Mouse (Mus musculus): Measurements from ENCODE around the gene Atp6v1g1. TPM values are rescaled to one million over a fixed set of nuclear protein-coding genes. Genes with fewer than 3 reads are reported as not detected.
A peak's percentile ranks its signal among the peaks of the same experiment; 100 is the strongest.

Gene Atp6v1g1
- polyA plus RNA-seq (2012; rRNA removed), result 148 and 154 TPM in 2 replicates

DNA sequence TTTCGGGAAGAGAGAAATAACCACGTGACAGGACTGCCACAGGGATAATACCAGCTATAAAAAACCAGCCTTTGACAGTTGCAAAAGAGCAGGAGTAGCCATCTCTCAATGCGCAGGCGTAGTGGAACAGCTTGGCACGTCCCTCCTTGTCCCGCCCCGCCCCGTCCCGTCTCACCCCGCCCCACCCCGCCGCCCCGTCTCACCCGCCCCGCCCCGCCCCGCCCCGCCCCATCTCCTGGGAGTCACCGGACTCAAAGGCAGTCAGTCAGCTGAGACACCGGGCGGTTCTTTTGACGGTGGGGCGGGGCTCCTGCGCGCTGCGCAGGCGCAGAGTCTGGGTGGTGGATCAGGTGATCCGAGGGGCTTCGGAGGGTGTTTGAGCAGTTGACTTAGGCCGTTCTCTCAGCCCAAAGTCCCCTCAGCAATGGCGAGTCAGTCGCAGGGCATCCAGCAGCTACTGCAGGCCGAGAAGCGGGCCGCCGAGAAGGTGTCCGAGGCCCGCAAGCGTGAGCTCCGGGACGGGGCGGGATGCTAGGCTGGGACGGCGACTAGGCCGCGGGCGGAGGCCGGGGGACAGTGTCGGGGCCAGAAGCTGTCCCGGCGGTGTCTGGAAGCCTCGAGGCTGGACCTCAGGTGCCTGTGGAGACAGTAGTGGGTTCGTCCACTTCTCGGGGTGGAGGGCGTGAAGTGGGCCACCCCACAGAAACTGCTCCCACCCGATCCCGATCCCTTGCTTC is at the start of gene Atp6v1g1:
Atp6v1g1 (plus strand) TSS at position 279 of the 737 bp plus-strand sequence.
- peak; percentile 94 to 96 for DNase-seq
- WGBS, result 1% methylated on average over 57 of the region's 57 CpGs
- Histone ChIP-seq H3K4me3 (replicated peaks; ENCODE audit: insufficient read depth, low read depth, low read length) (peak within 1 kb of the TSS; percentile 87), H3K27ac (ENCODE audit: insufficient read depth, low read length) (peak within 1 kb of the TSS; percentile 63), H3K4me1 (ENCODE audit: control insufficient read depth, insufficient read depth, low read length) (peaks cover 12% of the 10 kb centered on the region), H3K27me3 (ENCODE audit: control insufficient read depth, insufficient read depth, low read length) (no peaks in the 10 kb centered on the region)
- TF ChIP-seq POLR2A (IDR thresholded peaks at IDR 0.05; ENCODE audit: borderline replicate concordance, insufficient read depth, low read length) (peak; percentile 75; the same call in 1 of the 2 replicates), CTCF (IDR thresholded peaks at IDR 0.05; ENCODE audit: borderline replicate concordance, insufficient read depth, low read depth, low read length) (no peak)

DNA sequence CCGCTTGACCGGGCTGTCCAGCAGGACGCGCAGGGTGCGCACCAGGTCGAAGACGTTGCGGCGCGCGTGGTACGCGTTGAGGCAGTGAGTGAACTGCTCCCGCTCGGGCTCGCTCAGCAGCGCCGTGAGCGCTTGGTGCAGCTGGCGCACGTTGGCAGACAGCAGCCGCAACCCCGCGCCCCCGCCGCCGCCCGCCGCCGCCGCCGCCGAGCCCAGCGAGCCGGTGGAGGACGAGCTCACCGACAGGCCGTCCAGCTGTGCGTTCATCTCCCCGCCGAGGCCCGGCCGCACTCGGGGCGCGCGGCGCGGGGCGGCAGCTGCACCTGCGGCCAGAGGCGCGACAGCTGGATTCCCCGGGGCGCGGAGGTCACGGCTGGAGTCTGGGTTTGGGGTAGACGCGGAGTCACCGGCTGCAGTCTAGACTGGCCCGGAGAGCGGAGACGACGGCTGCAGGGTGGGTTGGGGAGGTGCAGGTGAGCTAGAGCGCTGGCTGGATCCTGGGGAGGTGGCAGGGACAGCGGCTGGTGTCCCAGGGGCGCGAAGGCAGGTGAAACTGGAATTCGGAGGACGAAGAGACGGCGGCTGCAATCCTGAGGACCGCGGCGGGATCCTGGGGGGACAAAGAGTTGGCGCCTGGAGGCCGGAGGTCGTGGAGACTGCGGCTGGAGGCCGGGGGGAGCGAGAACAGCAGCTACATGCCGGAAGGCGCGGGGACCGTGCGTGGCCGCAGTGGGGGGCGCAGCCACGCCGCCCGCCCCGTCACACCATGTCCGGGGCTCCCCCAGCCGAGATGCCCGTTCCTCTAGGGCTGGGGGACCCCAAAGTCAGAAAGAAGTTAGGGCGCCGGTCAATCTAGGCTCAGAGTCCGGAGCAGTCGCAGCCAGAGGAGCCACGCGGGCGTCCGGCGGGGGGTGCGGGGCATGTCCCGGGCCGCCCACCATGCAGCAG is 49.3 kb upstream of the Atp6v1g1 start:
- Histone ChIP-seq H3K27ac (ENCODE audit: insufficient read depth, low read length) (no peak overlapping the region), H3K4me3 (replicated peaks; ENCODE audit: insufficient read depth, low read depth, low read length) (peak overlapping the region; percentile 41), H3K4me1 (ENCODE audit: control insufficient read depth, insufficient read depth, low read length) (no peaks in the 10 kb centered on the region), H3K27me3 (ENCODE audit: control insufficient read depth, insufficient read depth, low read length) (peaks cover 12% of the 10 kb centered on the region; the same call in 1 of the 2 replicates)
- TF ChIP-seq POLR2A (IDR thresholded peaks at IDR 0.05; ENCODE audit: borderline replicate concordance, insufficient read depth, low read length) (no peak), CTCF (IDR thresholded peaks at IDR 0.05; ENCODE audit: borderline replicate concordance, insufficient read depth, low read depth, low read length) (no peak)
- DNase-seq, result peak in 1 of 2 experiments; percentile 19
- 1% methylated on average over 102 of the region's 107 CpGs for WGBS

DNA sequence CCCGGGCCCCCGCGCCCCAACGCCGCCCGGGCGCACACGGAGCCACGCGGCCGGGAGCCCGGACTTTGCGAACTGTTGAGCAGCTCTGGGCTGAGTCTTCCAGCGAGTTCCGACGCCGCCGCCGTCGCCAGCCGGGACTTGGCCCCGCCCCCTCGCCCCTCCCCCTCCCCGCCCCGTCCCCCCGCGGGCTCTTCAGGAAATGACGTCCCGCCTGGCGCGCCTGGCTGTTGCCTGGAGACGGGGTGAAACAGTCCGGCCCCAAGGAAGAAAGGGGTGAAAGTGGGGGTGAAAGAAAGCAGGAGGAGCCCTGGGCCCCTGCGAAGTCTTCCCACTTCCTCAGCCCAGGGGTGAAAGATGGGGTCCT is 48.7 kb upstream of the Atp6v1g1 start, which contains the start of gene Whrn:
Whrn (minus strand) TSS at position 77 of the 364 bp plus-strand sequence.
- H3K4me3 ChIP-seq (replicated peaks; ENCODE audit: insufficient read depth, low read depth, low read length), result peak within 1 kb of the TSS; percentile 47
- 3% methylated on average over 19 of the region's 34 CpGs for WGBS
- peaks cover 12% of the 10 kb centered on the region; the same call in 1 of the 2 replicates for H3K27me3 ChIP-seq (ENCODE audit: control insufficient read depth, insufficient read depth, low read length)
- H3K4me1 ChIP-seq (ENCODE audit: control insufficient read depth, insufficient read depth, low read length), result no peaks in the 10 kb centered on the region
- TF ChIP-seq CTCF (IDR thresholded peaks at IDR 0.05; ENCODE audit: borderline replicate concordance, insufficient read depth, low read depth, low read length), result no peak
- no peak for TF ChIP-seq POLR2A (IDR thresholded peaks at IDR 0.05; ENCODE audit: borderline replicate concordance, insufficient read depth, low read length)
- DNase-seq, result peak; percentile 36 to 43
- no peak within 1 kb of the TSS for H3K27ac ChIP-seq (ENCODE audit: insufficient read depth, low read length)

DNA sequence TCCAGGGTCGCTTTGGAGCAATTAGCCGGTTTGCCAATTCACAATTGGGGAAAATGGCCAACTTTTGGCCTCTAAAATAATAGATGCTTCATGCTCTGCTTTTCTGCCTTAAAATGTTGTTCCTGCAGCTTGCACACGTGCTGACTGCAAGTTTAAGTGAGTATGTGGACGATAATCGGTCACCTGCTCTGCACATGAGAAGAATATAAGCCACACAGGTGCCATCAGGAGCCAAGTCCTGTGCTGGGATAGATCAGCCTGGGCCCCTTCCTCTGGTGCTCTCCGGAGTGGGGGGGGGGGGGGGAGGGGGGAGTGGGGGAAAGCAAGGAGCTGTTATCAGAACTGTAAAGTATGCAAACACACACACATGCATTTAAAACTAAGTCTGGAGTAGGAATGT is 48.3 kb upstream of the Atp6v1g1 start:
- no peaks in the 10 kb centered on the region for H3K4me1 ChIP-seq (ENCODE audit: control insufficient read depth, insufficient read depth, low read length)
- peak overlapping the region; percentile 47 for H3K4me3 ChIP-seq (replicated peaks; ENCODE audit: insufficient read depth, low read depth, low read length)
- no peak for DNase-seq
- TF ChIP-seq POLR2A (IDR thresholded peaks at IDR 0.05; ENCODE audit: borderline replicate concordance, insufficient read depth, low read length) (no peak), CTCF (IDR thresholded peaks at IDR 0.05; ENCODE audit: borderline replicate concordance, insufficient read depth, low read depth, low read length) (no peak)
- peaks cover 12% of the 10 kb centered on the region; the same call in 1 of the 2 replicates for H3K27me3 ChIP-seq (ENCODE audit: control insufficient read depth, insufficient read depth, low read length)
- 10% methylated on average over 6 of the region's 6 CpGs for WGBS
- H3K27ac ChIP-seq (ENCODE audit: insufficient read depth, low read length), result no peak overlapping the region

DNA sequence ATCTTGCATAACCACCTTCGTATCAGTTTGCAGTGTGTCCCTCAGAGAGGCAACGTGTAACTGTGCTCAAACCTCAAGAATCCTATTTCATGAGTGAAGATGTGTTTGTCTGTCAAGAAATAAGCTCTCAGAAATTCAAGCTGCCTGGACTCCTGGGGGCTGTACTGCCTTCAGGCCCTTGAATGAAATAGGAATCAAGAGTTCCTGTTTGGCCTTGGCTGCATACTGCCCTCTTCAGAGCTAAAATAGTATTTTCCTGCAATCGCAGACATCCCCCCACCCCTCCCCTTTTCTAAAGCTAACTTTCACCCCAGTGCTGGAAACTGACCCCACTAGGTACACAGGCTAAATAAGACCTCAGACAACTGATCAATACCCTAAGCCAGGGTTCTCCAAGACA is 46.2 kb upstream of the Atp6v1g1 start:
- Histone ChIP-seq H3K4me3 (replicated peaks; ENCODE audit: insufficient read depth, low read depth, low read length) (no peak overlapping the region), H3K27me3 (ENCODE audit: control insufficient read depth, insufficient read depth, low read length) (peaks cover 12% of the 10 kb centered on the region; the same call in 1 of the 2 replicates), H3K27ac (ENCODE audit: insufficient read depth, low read length) (no peak overlapping the region), H3K4me1 (ENCODE audit: control insufficient read depth, insufficient read depth, low read length) (no peaks in the 10 kb centered on the region)
- DNase-seq, result no peak
- TF ChIP-seq CTCF (IDR thresholded peaks at IDR 0.05; ENCODE audit: borderline replicate concordance, insufficient read depth, low read depth, low read length), result no peak
- no peak for TF ChIP-seq POLR2A (IDR thresholded peaks at IDR 0.05; ENCODE audit: borderline replicate concordance, insufficient read depth, low read length)
- 43% methylated on average over 3 of the region's 3 CpGs for whole genome bisulfite sequencing

DNA sequence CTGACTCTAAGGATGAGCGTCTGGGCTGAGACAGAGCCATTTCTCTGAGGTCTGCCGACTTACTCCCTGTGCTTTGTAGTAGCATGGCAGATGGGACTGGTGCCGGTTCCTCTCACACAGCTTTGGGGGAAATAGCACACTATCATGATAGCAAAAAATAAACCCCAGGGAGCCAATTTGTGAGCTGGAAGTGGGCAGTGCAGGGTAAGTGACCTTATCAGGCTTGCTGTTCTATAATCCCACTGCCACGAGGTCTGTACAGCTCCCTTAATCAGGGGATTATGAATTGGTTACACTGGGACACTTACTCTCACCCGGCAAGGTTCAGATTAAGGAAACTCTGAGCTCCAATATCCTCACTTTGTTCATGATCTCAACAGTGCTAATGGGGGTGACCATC is 43.5 kb upstream of the Atp6v1g1 start:
- peaks cover 2% of the 10 kb centered on the region; the same call in 1 of the 2 replicates for H3K27me3 ChIP-seq (ENCODE audit: control insufficient read depth, insufficient read depth, low read length)
- TF ChIP-seq POLR2A (IDR thresholded peaks at IDR 0.05; ENCODE audit: borderline replicate concordance, insufficient read depth, low read length) (no peak), CTCF (IDR thresholded peaks at IDR 0.05; ENCODE audit: borderline replicate concordance, insufficient read depth, low read depth, low read length) (no peak)
- 70% methylated on average over 5 of the region's 5 CpGs for WGBS
- DNase-seq, result no peak
- H3K4me1 ChIP-seq (ENCODE audit: control insufficient read depth, insufficient read depth, low read length), result no peaks in the 10 kb centered on the region
- H3K27ac ChIP-seq (ENCODE audit: insufficient read depth, low read length), result no peak overlapping the region
- H3K4me3 ChIP-seq (replicated peaks; ENCODE audit: insufficient read depth, low read depth, low read length), result no peak overlapping the region

DNA sequence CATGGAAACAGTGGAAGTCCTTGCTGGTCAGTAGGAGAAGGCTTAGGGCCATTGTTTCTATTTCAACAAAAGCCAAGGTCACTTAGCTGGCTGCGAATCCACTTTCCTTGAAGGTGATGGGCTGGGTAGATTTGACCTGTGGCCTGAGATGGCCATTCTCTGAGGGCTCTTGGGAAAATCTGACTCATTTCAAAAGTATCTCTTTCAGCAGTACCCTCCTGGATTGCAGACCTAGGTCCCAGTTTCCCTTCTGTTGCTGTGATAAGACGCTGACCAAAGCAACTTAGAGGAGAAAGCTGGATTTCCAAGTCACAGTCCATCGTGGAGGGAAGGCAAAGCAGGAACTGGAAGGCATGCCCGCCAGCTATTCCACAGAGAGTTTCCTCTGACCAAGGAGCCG is 40.6 kb upstream of the Atp6v1g1 start:
- Histone ChIP-seq H3K4me1 (ENCODE audit: control insufficient read depth, insufficient read depth, low read length) (no peaks in the 10 kb centered on the region), H3K27me3 (ENCODE audit: control insufficient read depth, insufficient read depth, low read length) (no peaks in the 10 kb centered on the region), H3K4me3 (replicated peaks; ENCODE audit: insufficient read depth, low read depth, low read length) (no peak overlapping the region), H3K27ac (ENCODE audit: insufficient read depth, low read length) (no peak overlapping the region)
- no peak for DNase-seq
- 72% methylated on average over 5 of the region's 5 CpGs for WGBS
- no peak for TF ChIP-seq POLR2A (IDR thresholded peaks at IDR 0.05; ENCODE audit: borderline replicate concordance, insufficient read depth, low read length)
- TF ChIP-seq CTCF (IDR thresholded peaks at IDR 0.05; ENCODE audit: borderline replicate concordance, insufficient read depth, low read depth, low read length), result no peak

Data from cerebellum, adult 2 months (tissue).